Mouse (Mus musculus) intestine, postnatal 0 days (tissue): ENCODE measurements around the gene Bmp4. TPM values are rescaled to one million over a fixed set of nuclear protein-coding genes. Genes with fewer than 3 reads are reported as not detected.

Experiments
- ATAC-seq: fragments of 200-750 bp; cut with Nextera tagmentation; 2 replicates; pipeline ENCODE4 v1.8.0; 2017; ENCODE audit warnings: mild to moderate bottlenecking, moderate TSS enrichment, moderate library complexity
- H3K27ac ChIP-seq: fragments of 300-500 bp; sonication (generic); 2 replicates; pipeline ENCODE4 v1.5.1; 2014; ENCODE audit warnings: mild to moderate bottlenecking, low read depth, low read length, moderate library complexity
- H3K27me3 ChIP-seq: fragments of 300-500 bp; sonication (generic); replicated peaks from 2 replicates; pipeline ENCODE4 v1.6.1; 2014; ENCODE audit warnings: low read length, mixed read lengths; ENCODE audit not compliant: control insufficient read depth, insufficient read depth
- H3K36me3 ChIP-seq: fragments of 300-500 bp; sonication (generic); 2 replicates; pipeline ENCODE4 v1.6.1; 2014; ENCODE audit warnings: mild to moderate bottlenecking, moderate library complexity; ENCODE audit not compliant: control insufficient read depth, insufficient read depth
- H3K4me1 ChIP-seq: fragments of 300-500 bp; sonication (generic); replicated peaks from 2 replicates; pipeline ENCODE4 v1.6.1; 2014; ENCODE audit warnings: antibody characterized with exemption, low read length, mixed read lengths; ENCODE audit not compliant: control insufficient read depth, insufficient read depth
- H3K4me2 ChIP-seq: fragments of 300-500 bp; sonication (generic); replicated peaks from 2 replicates; pipeline ENCODE4 v1.6.1; 2014; ENCODE audit warnings: low read depth, mild to moderate bottlenecking, moderate library complexity
- H3K4me3 ChIP-seq: fragments of 300-500 bp; sonication (generic); 2 replicates; pipeline ENCODE4 v1.5.1; 2014; ENCODE audit warnings: low read depth, low read length
- H3K9ac ChIP-seq: fragments of 300-500 bp; sonication (generic); 2 replicates; pipeline ENCODE4 v1.6.1; 2014; ENCODE audit warnings: mild to moderate bottlenecking, low read depth, low read length
- H3K9me3 ChIP-seq: fragments of 300-500 bp; sonication (generic); 2 replicates; pipeline ENCODE4 v1.6.1; 2016; ENCODE audit warnings: mixed run types; ENCODE audit not compliant: control insufficient read depth
- CTCF ChIP-seq: sonication (generic); IDR thresholded peaks from 2 replicates; pipeline ENCODE4 v1.5.1; 2016; ENCODE audit warnings: low read depth, mild to moderate bottlenecking, control low read depth, antibody characterized with exemption, moderate library complexity
- WGBS: fragments of 180-500 bp; shearing (Covaris S2); extraction: QIAGEN DNeasy Blood & Tissue Kit; methylation state at CpG from one replicate; pipeline ENCODE4 v1.1.7; 2014; 5-methylcytosine and 5-hydroxymethylcytosine counted together
- polyA plus RNA-seq: library from polyadenylated mRNA; unstranded; fragments of >200 nt; fragmentation: Nextera tagmentation; extraction: Ambion mirVana; gene quantifications from 2 replicates; pipeline ENCODE4 v1.2.1, GENCODE M21; 2015

Bmp4 gene
- polyA plus RNA-seq = 20.2 and 23.9 TPM in 2 replicates

DNA sequence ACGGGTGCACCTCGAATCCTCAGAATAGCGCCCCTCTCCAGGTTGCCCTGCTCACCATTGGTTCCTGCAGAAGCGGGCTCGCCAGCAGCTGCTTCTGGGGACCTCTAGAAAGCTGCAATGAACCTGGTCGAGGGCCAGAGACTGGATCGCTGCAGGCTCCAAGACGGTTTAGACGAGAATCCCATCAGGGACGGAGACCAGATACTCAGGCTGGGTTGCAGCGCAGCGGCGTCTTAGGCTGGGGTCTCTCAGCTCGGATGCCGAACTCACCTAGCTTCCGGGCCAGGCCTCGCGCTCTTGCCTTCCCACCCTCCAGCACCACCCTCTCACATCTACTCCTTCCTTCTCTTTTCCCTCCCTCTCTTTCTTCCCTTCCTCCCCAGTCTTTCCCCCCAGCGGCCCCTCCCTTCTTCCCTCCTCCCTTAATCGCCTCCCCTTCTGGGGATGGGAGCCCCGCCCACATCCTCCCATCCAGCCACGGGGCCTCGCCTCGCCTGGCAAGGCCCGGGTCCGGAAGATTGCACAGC lies at the start of gene Bmp4:
TSS of gene Bmp4 (minus strand) at position 421 of the 527 bp plus-strand sequence.
- WGBS = 3% methylated on average over 25 of the region's 26 CpGs

DNA sequence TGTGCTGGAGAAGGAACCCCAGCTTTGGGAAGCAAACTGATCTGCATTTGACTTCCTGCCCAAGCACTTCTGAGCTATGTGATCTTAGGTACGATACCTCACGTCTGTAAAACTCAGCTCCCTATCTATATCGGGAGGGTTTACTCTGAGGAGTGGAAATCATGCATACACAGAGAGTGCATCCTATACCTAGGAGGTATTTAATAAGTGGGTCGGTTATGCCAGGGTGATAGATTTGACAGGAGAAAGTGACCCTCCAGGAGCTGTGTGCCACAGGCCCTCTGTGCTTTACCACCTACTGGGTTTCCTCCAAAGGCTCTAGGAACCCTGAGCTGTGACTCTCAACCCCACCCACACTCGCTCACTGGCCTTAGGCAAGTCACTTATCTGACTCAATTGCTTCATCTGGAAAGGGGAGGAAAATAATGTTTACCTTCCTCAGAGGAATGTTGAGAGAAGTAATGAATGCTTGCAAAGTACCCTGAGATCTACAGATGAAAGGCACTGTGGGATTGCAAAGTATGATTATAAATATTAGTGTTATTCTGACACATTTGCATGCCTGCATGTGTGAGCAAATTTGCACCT lies 49.1 kb upstream of the Bmp4 start:
- no peak for TF ChIP-seq CTCF
- 76% methylated on average over 5 of the region's 5 CpGs for WGBS
- Histone ChIP-seq H3K9ac (no peak overlapping the region), H3K27me3 (no peaks in the 10 kb centered on the region), H3K9me3 (no peaks in the 10 kb centered on the region), H3K4me1 (no peaks in the 10 kb centered on the region; the same call in 1 of the 2 replicates), H3K36me3 (no peaks in the 10 kb centered on the region), H3K4me3 (no peak overlapping the region), H3K27ac (no peak overlapping the region), H3K4me2 (no peak overlapping the region)
- no peak for ATAC-seq

More for the DNA sequence above, at the start of gene Bmp4:
- H3K36me3 ChIP-seq = no peaks in the 10 kb centered on the region
- H3K27ac ChIP-seq = peak within 1 kb of the TSS; percentile 9; the same call in 1 of the 2 replicates
- peak within 1 kb of the TSS; percentile 62 for H3K4me3 ChIP-seq
- H3K27me3 ChIP-seq = peaks cover 52% of the 10 kb centered on the region
- TF ChIP-seq CTCF = no peak
- no peak for ATAC-seq
- H3K9me3 ChIP-seq = no peaks in the 10 kb centered on the region
- peak within 1 kb of the TSS; percentile 31 for H3K9ac ChIP-seq
- H3K4me2 ChIP-seq = peak within 1 kb of the TSS; percentile 85
- H3K4me1 ChIP-seq = no peaks in the 10 kb centered on the region

DNA sequence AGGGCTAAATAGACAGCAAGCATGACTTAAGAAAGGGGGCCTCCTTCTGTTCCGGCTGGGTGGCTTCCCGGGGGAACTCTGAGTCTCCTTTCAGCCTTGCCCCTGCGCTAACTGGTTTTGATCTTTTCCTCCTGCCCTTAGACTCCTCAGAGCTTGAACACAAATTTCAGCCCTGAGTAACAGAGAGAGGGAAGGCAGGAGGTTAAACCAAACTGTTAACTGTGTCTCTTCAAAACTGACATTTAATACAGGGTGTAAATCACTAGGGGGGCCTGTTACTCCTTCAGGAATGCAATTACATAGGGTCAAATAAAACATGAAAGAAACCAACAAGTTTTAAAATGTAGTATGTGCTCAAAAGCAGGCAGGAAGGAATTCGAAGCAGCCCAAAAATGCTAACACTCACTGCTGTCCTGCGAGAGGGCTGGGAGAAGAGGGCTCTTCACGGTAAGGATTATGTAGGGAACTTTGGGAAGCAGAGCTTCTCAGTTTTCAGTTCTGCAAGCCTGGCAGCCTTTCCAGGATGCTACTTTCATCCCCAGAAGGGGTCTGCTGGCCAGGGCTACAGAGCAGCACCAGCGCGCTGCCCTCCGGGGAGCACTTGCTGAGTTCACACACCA lies 46.1 kb upstream of the Bmp4 start:
- Histone ChIP-seq H3K4me2 (no peak overlapping the region), H3K4me1 (no peaks in the 10 kb centered on the region; the same call in 1 of the 2 replicates), H3K36me3 (no peaks in the 10 kb centered on the region), H3K27ac (no peak overlapping the region), H3K9me3 (no peaks in the 10 kb centered on the region), H3K4me3 (no peak overlapping the region), H3K9ac (no peak overlapping the region), H3K27me3 (no peaks in the 10 kb centered on the region)
- 23% methylated on average over 9 of the region's 9 CpGs for WGBS
- no peak for ATAC-seq
- TF ChIP-seq CTCF = no peak

DNA sequence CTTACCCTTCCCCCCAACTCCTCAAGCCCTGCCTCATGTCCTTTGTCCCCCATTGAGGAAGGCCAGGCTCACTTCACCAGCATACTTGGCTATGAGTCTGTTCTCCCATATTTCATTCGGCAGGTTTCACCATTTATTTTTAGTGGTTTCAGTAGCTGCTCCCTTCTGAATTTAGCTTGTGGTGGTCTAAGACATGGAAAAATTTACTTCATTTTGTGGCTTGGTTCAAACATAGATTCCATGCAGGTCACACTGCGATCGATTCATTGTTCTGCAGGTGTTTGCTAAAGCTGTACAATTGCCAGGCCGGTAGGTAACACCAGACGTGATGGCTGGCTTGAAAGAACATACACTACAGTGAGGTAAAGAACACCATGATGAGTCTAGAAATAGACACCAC lies 39.8 kb upstream of the Bmp4 start:
- H3K9ac ChIP-seq = no peak overlapping the region
- no peak for TF ChIP-seq CTCF
- no peak overlapping the region for H3K27ac ChIP-seq
- WGBS = 90% methylated on average over 5 of the region's 5 CpGs
- ATAC-seq = no peak
- no peak overlapping the region for H3K4me3 ChIP-seq
- no peaks in the 10 kb centered on the region for H3K27me3 ChIP-seq
- no peak overlapping the region for H3K4me2 ChIP-seq
- no peaks in the 10 kb centered on the region for H3K4me1 ChIP-seq
- no peaks in the 10 kb centered on the region for H3K36me3 ChIP-seq
- no peaks in the 10 kb centered on the region for H3K9me3 ChIP-seq

DNA sequence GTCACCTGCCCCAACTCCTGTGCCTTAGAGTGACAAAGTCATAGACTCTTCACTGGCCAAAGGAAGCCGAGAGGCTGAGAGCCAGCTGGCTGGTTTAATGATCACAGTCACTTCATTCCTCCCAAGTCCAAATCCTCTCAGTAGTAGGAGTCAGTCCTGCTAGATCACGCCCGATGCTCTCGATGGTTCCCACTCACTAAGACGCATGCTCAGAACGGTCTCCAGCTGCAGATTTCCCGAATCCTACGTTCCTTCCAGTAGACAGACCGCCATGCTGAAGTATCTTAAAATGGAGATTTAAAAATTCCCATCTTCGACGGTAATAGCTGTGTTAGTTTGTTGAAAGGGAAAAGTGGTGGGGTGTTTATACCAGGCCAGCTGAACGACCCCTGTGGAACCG lies 36.8 kb upstream of the Bmp4 start:
- ATAC-seq = no peak
- no peak overlapping the region for H3K9ac ChIP-seq
- H3K36me3 ChIP-seq = no peaks in the 10 kb centered on the region
- 84% methylated on average over 13 of the region's 13 CpGs for WGBS
- no peaks in the 10 kb centered on the region for H3K9me3 ChIP-seq
- no peak for TF ChIP-seq CTCF
- no peak overlapping the region for H3K27ac ChIP-seq
- H3K4me2 ChIP-seq = no peak overlapping the region
- no peaks in the 10 kb centered on the region for H3K27me3 ChIP-seq
- no peak overlapping the region for H3K4me3 ChIP-seq
- no peaks in the 10 kb centered on the region for H3K4me1 ChIP-seq

DNA sequence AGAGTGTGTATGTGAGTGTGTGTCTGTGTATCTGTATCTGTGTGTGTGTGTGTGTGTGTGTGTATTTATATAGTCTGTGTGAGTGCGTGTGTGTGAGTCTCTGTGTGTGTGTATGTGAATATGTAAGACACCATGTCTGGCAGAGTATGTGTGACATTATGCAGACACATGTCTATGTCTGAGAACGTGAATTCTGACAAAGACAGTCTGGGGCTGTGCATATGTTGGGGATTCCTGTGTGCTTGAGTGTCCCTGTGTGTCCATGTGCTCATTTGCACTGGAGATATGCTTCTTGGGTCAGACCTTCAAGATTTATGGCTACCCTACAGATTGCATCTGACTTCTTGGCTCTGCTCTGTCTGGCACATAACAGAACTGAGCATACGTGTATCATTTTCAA lies 31.4 kb upstream of the Bmp4 start:
- ATAC-seq = no peak
- no peak for TF ChIP-seq CTCF
- H3K27me3 ChIP-seq = no peaks in the 10 kb centered on the region
- H3K36me3 ChIP-seq = no peaks in the 10 kb centered on the region
- H3K4me3 ChIP-seq = no peak overlapping the region
- no peak overlapping the region for H3K27ac ChIP-seq
- 84% methylated on average over 3 of the region's 3 CpGs for WGBS
- H3K4me1 ChIP-seq = no peaks in the 10 kb centered on the region
- no peaks in the 10 kb centered on the region for H3K9me3 ChIP-seq
- H3K4me2 ChIP-seq = no peak overlapping the region
- no peak overlapping the region for H3K9ac ChIP-seq
